Mouse (Mus musculus) myocyte (in vitro differentiated cells): ENCODE data around the gene Pgf.

Source experiments
- CEBPB ChIP-seq: IDR thresholded peaks from 2 replicates; pipeline ENCODE4 v1.6.1; 2011; ENCODE audit warnings: mild to moderate bottlenecking, moderate library complexity; ENCODE audit not compliant: poor library complexity, insufficient read depth, severe bottlenecking
- POLR2A ChIP-seq: IDR thresholded peaks from one replicate; pipeline ENCODE4 v1.6.1; 2011; ENCODE audit warnings: low read depth, mild to moderate bottlenecking, control low read depth, moderate library complexity; ENCODE audit not compliant: insufficient read length
- TCF12 ChIP-seq: IDR thresholded peaks from one replicate; pipeline ENCODE4 v1.6.1; 2011; ENCODE audit warnings: mild to moderate bottlenecking, control low read depth; ENCODE audit not compliant: poor library complexity, insufficient read depth, severe bottlenecking

DNA sequence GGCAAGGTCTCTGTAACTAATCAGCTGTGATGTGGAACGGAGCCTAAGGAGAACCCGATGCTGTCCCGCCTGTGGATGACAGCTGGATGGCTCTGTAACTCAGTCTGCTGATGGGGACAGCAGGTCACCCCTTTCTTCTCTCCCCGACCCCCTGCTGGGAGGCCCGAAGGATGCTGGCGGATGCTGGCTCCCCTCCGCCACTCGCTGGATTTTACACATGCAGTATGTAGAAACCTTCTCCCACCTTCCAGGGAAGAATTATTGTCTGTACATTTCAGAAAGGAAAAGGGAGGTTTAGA is 4.7 kb upstream of the Pgf start:
- TF ChIP-seq POLR2A (no peak), CEBPB (no peak), TCF12 (no peak)
